Mouse (Mus musculus) A20 (cell line): ENCODE measurements around the gene Gm2115.

ENCODE experiments used
- DNase-seq: peaks from one replicate; pipeline ENCODE4 v3.0.0-alpha.2; 2011; ENCODE audit warnings: low read depth, low spot score

The Gm2115 gene

DNA sequence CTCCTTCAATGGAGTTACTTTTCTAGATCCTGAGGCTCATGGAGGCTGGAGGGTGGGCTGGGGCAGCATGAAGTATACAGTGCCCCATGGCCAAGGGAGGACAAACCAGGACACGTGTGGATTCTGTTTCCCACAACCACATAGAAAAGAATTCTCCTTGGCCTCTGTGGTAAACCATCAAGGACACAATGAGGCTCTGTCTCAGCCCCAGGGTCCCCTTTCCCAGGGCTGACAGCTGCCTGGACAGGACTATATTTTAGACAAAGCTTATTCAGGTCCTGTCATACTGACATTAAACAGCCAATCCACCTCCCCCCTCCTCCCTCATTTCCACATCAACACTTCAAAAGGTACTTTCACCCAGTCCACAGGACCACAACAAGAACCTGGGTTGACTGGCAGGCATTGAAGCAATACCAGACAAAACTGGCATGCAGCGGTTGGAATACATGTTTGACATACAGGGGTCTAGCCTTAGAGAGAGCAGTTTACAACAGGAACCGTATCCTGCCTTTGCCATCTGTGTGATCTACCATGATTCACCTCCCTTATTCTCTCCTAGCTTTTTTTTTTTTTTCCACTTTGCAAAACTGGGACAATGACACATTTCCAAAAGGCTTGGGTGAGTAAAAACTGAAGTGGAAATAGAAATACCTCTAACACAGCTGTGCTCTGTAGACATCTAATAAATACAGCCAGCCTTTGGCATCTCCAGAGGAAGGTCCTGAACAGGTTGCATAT lies 57.8 kb downstream of the Gm2115 start:
- DNase-seq, result no peak

- DNase-seq, result no peak
Observed at GRCm38 (mm10) chr7:84587101-84587783, 58.5 kb downstream of the Gm2115 start.

DNA sequence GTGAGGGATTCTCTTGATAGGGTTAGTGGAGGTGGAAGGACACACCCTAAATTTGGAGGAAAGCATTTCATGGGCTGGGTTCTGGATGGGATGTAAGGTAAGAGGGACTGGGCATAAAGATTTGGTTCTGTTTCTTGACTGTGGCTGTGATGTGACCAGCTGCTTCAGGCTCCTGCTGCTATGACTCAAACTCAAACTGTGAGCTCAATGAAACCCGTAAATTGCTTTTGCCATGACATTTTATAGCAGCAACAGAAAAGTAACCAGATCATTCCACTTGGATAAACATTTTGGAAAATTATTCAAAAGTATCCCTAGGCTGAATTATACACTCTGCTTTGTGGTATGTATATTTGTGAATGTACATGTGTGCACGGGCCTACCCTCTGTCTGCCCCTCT lies 61.9 kb downstream of the Gm2115 start:
- DNase-seq, result no peak

- peak; percentile 42 for DNase-seq
Observed at GRCm38 (mm10) chr7:84591347-84591746, 62.6 kb downstream of the Gm2115 start.

- DNase-seq, result peak; percentile 81
Observed at GRCm38 (mm10) chr7:84594087-84594916, 65.5 kb downstream of the Gm2115 start.

GRCm38 (mm10) chr7:84594917-84595303 lies 66.2 kb downstream of the Gm2115 start:
- no peak for DNase-seq

DNA sequence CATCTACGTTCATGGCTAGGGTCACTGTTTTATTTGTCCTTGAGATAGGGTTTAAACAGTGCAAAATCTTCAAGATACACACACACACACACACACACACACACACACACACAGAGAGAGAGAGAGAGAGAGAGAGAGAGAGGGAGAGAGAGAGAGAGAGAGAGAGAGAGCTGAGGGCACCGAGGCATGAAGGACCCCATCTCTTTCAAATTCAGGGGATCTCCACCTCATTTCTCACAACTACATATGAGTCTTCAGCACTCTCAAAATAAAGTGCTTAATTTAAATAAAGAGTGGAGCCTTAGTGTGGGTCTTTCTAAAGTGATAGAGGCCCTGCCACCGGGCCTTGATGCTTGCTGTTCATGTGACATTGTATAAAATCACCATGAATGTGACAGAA lies 67.2 kb downstream of the Gm2115 start:
- peak; percentile 26 for DNase-seq

DNA sequence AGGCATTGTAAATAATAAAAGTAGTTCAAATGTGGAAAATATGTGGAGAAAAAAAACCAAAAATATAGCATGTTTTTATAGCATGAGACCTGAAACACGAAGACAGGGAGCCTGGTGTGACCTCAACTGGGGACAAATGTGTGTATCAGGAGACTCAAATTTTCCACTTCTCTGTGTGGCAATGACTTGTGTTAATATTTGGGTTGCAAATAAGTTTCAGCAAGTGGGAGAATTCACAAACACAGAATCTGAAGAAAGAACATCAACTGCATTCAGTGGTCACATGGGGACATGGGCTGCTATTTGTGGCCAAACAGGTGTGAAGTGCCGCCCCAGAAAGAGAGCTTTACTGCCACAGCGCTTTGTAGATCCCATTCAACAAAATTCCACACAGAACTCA lies 67.9 kb downstream of the Gm2115 start:
- DNase-seq, result peak; percentile 36

DNA sequence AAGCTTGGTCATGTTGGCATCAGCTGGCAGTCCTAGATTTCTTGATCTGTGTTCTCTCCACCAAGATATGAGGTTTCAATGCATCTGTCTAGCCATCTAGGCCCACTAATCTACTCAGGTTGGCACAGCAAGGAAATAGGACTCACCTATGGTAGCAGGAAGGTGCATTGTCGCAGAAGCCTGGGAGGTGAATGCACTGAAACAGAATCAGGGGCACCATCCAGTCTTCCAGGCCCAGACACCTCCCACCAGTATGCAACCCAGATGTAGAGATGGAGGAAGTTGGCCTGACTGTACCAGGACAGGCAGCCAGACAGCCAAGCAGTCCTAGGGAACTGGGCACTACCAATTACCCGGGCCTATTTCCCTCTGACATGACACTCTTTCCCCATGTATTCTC lies 71.9 kb downstream of the Gm2115 start:
- DNase-seq, result no peak

GRCm38 (mm10) chr7:84601331-84601730 lies 72.6 kb downstream of the Gm2115 start:
- DNase-seq, result no peak

DNA sequence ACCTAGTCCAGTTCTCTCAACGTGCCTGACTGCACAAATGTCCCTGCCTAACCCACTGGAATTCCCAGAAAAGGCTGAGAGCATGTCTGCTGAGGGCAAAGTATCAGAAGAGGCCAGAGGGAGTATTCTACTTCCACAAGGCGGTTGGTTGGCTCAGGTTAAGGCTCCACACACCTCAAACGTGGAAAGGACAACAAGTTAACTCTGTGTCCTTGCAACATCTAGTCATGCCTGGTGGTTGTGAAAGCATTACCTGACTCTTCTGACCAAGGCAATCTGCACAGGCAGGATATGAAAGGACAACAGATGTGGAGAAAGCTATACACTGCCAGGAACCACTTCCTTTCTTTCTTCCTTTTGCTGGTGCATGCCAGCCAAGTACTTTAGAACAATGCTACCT lies 75.7 kb downstream of the Gm2115 start:
- no peak for DNase-seq

DNA sequence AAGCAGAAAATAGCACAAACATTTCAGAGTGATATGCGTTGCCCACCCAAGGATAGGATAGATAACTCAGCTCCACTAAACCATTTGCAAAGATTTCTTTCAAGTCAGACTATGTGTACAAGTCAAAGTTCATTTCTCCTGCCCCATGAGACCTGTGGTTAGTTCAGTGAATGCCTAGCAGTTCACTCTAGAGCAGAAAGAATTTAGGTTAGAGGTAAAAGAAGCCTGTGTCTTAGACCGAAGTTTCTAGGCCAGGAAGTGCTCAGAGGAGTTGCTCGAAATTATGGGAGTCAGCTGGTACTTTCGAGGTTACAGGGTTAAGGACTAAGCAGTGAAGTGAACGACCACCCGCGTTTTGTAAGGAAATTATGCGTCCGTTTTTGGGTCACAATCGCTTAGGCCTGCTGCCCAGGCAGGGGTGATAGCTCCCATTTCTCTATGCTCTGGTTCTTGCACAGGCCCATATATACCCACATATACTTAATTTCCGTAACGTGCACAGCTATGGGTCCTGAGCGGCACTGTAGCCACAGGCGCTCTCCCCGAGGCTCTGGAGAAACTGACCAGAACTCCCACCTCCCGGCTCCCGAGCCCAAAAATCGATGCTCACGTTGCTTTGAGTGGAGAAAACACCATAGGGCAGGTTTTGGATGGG lies 76.4 kb downstream of the Gm2115 start:
- DNase-seq, result peak; percentile 32

DNA sequence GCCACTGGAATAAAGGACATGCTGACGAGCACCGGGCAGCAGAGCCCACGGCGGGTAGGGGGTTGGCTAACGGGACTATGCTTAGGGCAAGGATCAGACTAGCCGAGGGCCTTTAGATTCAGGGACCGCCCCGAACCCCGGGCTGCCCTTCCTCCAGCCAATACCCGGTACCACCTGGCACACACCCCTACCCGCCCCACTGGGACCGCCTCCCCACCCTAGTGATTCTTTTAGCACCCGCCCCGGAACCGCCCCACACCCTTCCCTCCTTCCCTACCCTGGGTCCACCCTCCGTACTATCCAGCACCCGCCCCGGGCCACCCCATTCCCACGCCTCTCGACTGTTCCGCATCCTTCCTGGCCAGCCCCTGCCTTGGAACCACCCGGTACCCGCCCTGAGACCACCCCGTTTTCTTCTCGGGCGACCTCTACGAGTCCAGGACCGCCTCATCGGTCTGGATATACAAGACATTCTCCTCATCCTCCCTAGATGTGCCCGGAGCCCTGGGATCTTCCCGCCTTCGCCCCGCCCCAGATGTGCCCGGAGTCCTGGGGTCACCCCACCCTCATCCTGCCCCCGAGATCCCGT lies 77.0 kb downstream of the Gm2115 start:
- DNase-seq, result peak; percentile 44

DNA sequence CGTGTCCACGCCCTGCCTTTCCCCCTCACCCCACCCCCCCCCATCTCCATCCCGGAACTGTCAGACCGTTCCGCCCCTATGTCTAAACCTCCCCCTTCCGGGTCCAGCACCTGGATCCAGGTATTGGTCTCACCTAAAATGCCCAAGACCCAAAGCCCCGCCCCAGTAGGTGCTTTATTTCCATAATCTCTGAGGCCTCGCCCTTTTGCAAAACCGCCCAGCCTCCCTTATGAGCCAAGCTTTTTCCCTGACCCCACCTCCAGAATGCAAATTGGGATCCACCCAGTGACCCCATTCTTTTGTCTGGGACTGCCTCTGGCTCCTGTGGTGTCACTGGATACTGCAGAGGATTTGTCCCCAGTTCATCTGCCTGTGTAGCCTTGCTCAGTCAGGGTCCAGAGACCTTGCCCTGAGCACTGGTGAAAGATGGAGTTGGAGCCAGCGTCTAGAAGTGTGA lies 77.6 kb downstream of the Gm2115 start, which contains the start of gene Fah:
Gene Fah (minus strand): TSS at position 430 of the 457 bp plus-strand sequence.
- peak; percentile 13 for DNase-seq

- peak; percentile 13 for DNase-seq
Observed at GRCm38 (mm10) chr7:84611609-84612008, 82.9 kb downstream of the Gm2115 start.

- DNase-seq, result no peak
Observed at GRCm38 (mm10) chr7:84612445-84612844, 83.7 kb downstream of the Gm2115 start.

GRCm38 (mm10) chr7:84618951-84619350 lies 90.2 kb downstream of the Gm2115 start:
- DNase-seq, result no peak

DNA sequence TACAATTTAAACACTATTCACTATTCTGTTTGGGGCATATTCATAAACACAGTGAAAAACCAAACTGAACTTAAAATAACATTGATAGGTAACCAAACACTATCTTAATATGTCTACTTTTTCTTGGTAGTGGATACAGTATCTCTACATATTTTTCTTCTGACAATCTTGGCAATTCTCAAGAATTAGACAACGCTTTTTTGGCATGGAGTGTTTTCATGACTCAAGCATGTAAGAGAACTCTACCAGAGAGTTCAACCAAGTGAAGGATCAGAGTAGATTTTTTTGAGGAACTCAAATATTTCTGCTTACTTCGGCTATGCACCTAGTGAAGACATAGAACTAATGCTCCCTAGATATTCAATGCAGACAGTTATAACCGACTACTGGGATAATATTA lies 92.2 kb downstream of the Gm2115 start:
- DNase-seq, result no peak

GRCm38 (mm10) chr7:84623718-84624117 lies 95.0 kb downstream of the Gm2115 start:
- no peak for DNase-seq

DNA sequence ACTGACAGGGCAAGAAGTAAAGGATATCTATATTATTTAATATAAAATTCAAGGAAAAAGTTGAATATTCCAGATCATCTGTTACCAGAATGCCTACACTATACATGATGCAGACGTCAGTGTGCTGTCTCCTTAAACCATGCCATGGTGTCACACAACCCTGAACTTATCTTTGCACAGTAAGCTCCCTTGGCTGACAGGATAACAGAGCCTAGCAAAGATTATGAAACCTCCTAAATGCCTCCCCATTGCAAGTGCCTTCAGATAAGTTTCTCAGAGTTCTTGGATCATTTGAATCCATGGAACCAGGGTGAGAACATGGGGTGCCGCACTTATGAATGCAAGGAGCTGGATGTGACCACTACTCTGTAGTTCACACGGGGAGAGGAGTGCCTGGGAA lies 103.1 kb downstream of the Gm2115 start:
- DNase-seq, result no peak
